Mouse (Mus musculus) pancreas, adult 10 weeks (tissue): ENCODE results near the gene Dip2a. TPM values are rescaled to one million over a fixed set of nuclear protein-coding genes. Genes with fewer than 3 reads are reported as not detected.

Experiments used
- polyA plus RNA-seq: library from polyadenylated mRNA; stranded (reverse); fragments of 350-450 nt; fragmentation: Illumina TruSeq; extraction: RNeasy Lipid Tissue Mini Kit (QIAGEN cat#74804); gene quantifications from one replicate; pipeline ENCODE4 v1.2.3, GENCODE M21; 2015; ENCODE audit warnings: low read depth, low replicate concordance; ENCODE audit not compliant: insufficient read depth

Gene Dip2a
- polyA plus RNA-seq: 5.5 TPM

DNA sequence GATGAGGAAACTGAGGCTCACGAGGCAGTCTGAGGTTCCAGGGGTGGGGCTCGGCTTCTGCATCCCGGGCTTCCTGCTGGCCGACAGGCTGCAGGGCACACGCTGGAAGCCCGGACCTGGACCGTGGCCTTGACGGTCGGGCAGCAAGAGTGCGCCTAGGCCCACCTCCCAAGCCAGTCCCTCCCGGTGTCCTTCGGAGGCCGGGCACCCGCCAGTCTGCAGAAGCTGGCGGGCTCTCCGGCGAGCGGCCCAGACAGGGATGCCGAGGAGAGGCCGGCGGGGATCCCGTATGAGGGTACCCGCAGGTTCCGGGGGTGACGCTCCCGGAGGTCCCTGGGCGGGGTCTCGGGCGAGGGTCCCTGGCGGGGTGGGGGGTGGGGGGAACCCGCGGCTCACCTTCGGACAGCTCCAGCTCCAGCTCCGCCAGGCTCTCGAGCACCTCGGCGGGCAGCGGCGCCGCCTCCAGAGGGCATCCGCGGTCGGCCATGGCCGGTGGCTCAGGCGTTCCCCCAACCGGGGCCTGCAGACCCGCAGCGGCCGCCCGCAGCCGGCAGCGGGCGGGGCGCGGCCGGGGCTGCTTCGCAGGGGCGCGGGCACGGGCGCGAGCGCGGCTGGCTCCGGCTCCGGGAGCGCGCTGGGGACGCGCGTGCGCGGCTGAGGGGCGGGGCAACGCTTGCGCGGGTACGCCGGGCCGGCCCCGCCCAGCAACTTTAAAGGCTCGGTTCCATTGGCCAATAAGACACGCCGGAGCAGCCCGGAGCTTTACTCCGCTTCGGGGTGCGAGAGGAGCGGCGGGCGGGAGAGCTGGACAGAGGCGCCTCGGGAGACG is at the start of gene Dip2a:
Gene Dip2a (minus strand): TSS at position 581 of the 829 bp plus-strand sequence.

GRCm38 (mm10) chr10:76253536-76253935 is 91.6 kb downstream of the Dip2a start, which contains the start of gene S100b:
S100b (plus strand) TSS chr10:76253853.

DNA sequence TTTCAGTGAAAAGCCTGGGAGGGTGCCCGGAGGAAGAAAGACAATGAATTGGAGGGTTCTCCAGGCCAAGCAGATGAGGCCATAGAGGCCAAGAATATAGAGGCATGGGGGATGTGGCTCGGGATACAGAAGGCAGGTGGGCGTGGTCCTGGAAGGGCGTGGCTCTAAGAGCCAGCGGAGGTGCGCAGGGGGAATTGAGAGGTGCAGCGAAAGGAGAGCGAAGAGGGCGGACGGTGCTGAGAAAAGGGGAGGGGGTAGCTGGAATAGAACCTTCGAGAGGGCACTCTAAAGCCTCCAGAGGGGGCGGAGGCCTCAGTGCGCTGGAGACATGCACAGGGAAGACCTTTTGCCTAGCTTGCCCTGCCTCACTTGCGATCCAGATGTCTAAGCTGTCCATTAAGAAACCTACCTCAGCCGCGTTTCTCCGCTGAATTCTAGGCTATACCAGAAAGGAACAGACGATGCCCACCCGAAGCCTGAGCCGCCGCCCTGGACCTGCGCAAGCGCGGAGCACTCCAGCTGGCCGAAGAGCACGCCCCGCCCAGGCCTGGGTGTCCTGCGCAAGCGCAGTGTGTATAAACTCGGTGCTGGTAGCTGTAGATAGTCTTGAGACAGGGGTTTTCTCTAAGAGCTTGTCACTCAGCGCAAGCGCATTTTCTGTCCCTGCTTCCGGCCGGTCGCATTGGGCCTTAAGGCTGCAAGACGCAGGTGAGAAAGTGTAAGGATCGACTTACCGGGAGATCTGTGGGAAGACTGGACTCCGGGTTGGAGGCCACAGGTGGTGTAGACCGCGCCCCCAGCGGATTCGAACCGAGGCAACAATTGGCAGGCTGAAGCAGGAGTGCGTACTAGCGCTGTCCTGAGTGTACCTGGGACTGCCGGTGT is 107.5 kb downstream of the Dip2a start, which contains the start of gene Prmt2:
Gene Prmt2 (minus strand): TSS at position 525 of the 885 bp plus-strand sequence.

Other genes with a start within 250 kb of the Dip2a start
- not detected for gene Slc5a4b, start 234.3 kb downstream of the Dip2a start, polyA plus RNA-seq
- not detected for gene Slc5a4a, start 197.8 kb downstream of the Dip2a start, polyA plus RNA-seq
- 4.6 TPM for gene Prmt2, start 107.4 kb downstream of the Dip2a start, polyA plus RNA-seq
- gene S100b, start 91.4 kb downstream of the Dip2a start, polyA plus RNA-seq: 0.94 TPM
- not detected for gene AC141477.1, start 95.2 kb upstream of the Dip2a start, polyA plus RNA-seq
- gene Pcnt, start 97.5 kb upstream of the Dip2a start, polyA plus RNA-seq: 5.3 TPM
- gene 2610028H24Rik, start 103.8 kb upstream of the Dip2a start, polyA plus RNA-seq: not detected
- gene Mcm3ap, start 123.6 kb upstream of the Dip2a start, polyA plus RNA-seq: 10.2 TPM
- gene Ybey, start 123.8 kb upstream of the Dip2a start, polyA plus RNA-seq: 0.85 TPM
- 2.4 TPM for gene Lss, start 186.3 kb upstream of the Dip2a start, polyA plus RNA-seq
- not detected for gene Spatc1l, start 217.0 kb upstream of the Dip2a start, polyA plus RNA-seq
- not detected for gene Ftcd, start 230.4 kb upstream of the Dip2a start, polyA plus RNA-seq